Comparison of ENCODE assay signal across 25 mouse cellular contexts in the genomic region with DNA sequence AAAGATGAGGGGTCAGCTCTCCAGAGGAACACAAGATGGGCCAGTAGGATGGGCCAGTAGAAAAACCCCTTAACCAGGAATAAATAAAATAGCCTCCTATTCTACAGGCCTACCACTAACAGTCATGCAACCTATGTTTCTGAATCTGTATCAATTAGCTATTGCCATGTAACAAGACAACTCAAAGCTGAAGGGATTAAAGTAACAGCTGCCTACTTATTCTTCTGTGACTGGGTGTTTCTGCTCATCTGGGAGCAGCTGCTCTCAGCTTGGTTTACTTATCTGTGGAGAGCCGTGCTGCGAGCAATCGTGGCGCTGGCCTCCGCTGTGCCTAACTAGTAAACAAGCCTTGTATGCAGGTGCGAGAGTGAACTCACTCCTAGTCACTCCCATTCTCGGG.
"Had no signal": no experiment of that assay in that cellular context is flagged by ENCODE, and none has a peak within 500 bp of the region (broad histone marks: within the 10 kb centered on the region; RNA-seq: fewer than 3 reads in every experiment).

No protein-coding gene starts in this region.

- H3K4me2 ChIP-seq: heart, embryonic 11.5 days; heart, embryonic 13.5 days; heart, embryonic 15.5 days; intestine, embryonic 15.5 days; limb, embryonic 12.5 days; liver, embryonic 11.5 days; liver, embryonic 13.5 days had no signal

- H3K9me3 ChIP-seq: heart, embryonic 13.5 days; heart, embryonic 15.5 days; hindbrain, embryonic 13.5 days; intestine, embryonic 15.5 days; limb, embryonic 10.5 days; limb, embryonic 12.5 days; liver, embryonic 13.5 days had no signal

- H3K4me3 ChIP-seq: gastrocnemius, adult 2 months; heart, adult 2 months; heart, embryonic 13.5 days; heart, embryonic 15.5 days; intestine, embryonic 15.5 days; layer of hippocampus, adult 2 months; left cerebral cortex, adult 2 months; limb, embryonic 10.5 days; limb, embryonic 12.5 days; liver, embryonic 13.5 days had no signal

- H3K27ac ChIP-seq: gastrocnemius, adult 2 months; heart, adult 2 months; heart, embryonic 13.5 days; heart, embryonic 15.5 days; intestine, embryonic 15.5 days; layer of hippocampus, adult 2 months; left cerebral cortex, adult 2 months; limb, embryonic 10.5 days; limb, embryonic 12.5 days; liver, embryonic 13.5 days had no signal

- H3K9ac ChIP-seq: heart, embryonic 13.5 days; heart, embryonic 15.5 days; intestine, embryonic 15.5 days; limb, embryonic 12.5 days; liver, embryonic 13.5 days had no signal

- H3K36me3 ChIP-seq: heart, embryonic 13.5 days; heart, embryonic 15.5 days; hindbrain, embryonic 13.5 days; intestine, embryonic 15.5 days; limb, embryonic 10.5 days; limb, embryonic 12.5 days; liver, embryonic 13.5 days had no signal

- H3K27me3 ChIP-seq: heart, embryonic 13.5 days; heart, embryonic 15.5 days; hindbrain, embryonic 13.5 days; intestine, embryonic 15.5 days; limb, embryonic 12.5 days had no signal

- DNase-seq: gastrocnemius, adult 2 months; gastrocnemius, postnatal 10 days; gastrocnemius, postnatal 25 days; heart, adult 2 months; heart, postnatal 4 days; kidney, adult 18-20 months; kidney, adult 8-10 months; kidney, postnatal 10 days; kidney, postnatal 25 days; kidney, postnatal 4 days; liver; liver, embryonic 13.5 days had no signal

- ATAC-seq: hindbrain, embryonic 16.5 days; inflammation-experienced regulatory T-cells, adult 6 months; intestine, embryonic 15.5 days; intestine, postnatal 0 days had no signal
